Mouse (Mus musculus): Measurements from ENCODE around the gene Nlrp4b.
"Not testable (repeated sequence)": the region's sequence is repeated elsewhere in the genome, so short reads cannot be mapped to it uniquely, and the experiment has no call there.

Gene Nlrp4b

GRCm38 (mm10) chr7:10687489-10687888 is at the start of gene Nlrp4b:
Gene Nlrp4b, plus strand, starts transcription at chr7:10687789.
- DNase-seq (ENCODE audit: low read depth in 2 of 2, low spot score in 2 of 2), result no peak

- no peak for DNase-seq (ENCODE audit: low read depth in 2 of 2, low spot score in 2 of 2)
These were observed 66.7 kb downstream of the Nlrp4b start, which contains the start of gene Vmn1r71 for GRCm38 (mm10) chr7:10754264-10754663. Gene Vmn1r71, minus strand, starts transcription at chr7:10754364.

GRCm38 (mm10) chr7:10757551-10757950 is 70.0 kb downstream of the Nlrp4b start:
- not testable (repeated sequence) for DNase-seq (ENCODE audit: low read depth in 2 of 2, low spot score in 2 of 2)

All from CD8-positive naive resting alpha-beta T cell, adult 2 months (primary cell).